Mouse (Mus musculus): Measurements from ENCODE around the gene Lcn2. TPM values are rescaled to one million over a fixed set of nuclear protein-coding genes. Genes with fewer than 3 reads are reported as not detected.

Gene Lcn2
- polyA plus RNA-seq, 1 experiment, result 23.8 TPM

GRCm38 (mm10) chr2:32344056-32344455, 44.0 kb downstream of the Lcn2 start:
- no peak for DNase-seq
- Histone ChIP-seq H3K4me3 (ENCODE audit: control insufficient read depth, insufficient read depth, low read length) (no peak overlapping the region), H3K27ac (ENCODE audit: control insufficient read depth, insufficient read depth, low read length) (no peak overlapping the region), H3K4me1 (replicated peaks; ENCODE audit: control insufficient read depth, insufficient read depth, low read length) (no peaks in the 10 kb centered on the region), H3K27me3 (ENCODE audit: control insufficient read depth, insufficient read depth, low read length) (no peaks in the 10 kb centered on the region), H3K36me3 (ENCODE audit: control insufficient read depth, insufficient read depth, low read length) (no peaks in the 10 kb centered on the region)
- TF ChIP-seq CTCF (IDR thresholded peaks at IDR 0.05; ENCODE audit: borderline replicate concordance, control insufficient read depth, extremely low read depth, insufficient read depth, low read length, poor library complexity), result no peak
- no peak for TF ChIP-seq POLR2A (IDR thresholded peaks at IDR 0.05; ENCODE audit: control insufficient read depth, extremely low read depth, insufficient read depth, low read length, poor library complexity)
- WGBS, result 79% methylated on average over 10 of the region's 10 CpGs

GRCm38 (mm10) chr2:32343351-32343671, 44.7 kb downstream of the Lcn2 start:
- H3K36me3 ChIP-seq (ENCODE audit: control insufficient read depth, insufficient read depth, low read length), result no peaks in the 10 kb centered on the region
- DNase-seq, result no peak
- 96% methylated on average over 2 of the region's 2 CpGs for WGBS
- H3K4me1 ChIP-seq (replicated peaks; ENCODE audit: control insufficient read depth, insufficient read depth, low read length), result no peaks in the 10 kb centered on the region
- no peak overlapping the region for H3K4me3 ChIP-seq (ENCODE audit: control insufficient read depth, insufficient read depth, low read length)
- no peaks in the 10 kb centered on the region for H3K27me3 ChIP-seq (ENCODE audit: control insufficient read depth, insufficient read depth, low read length)
- H3K27ac ChIP-seq (ENCODE audit: control insufficient read depth, insufficient read depth, low read length), result no peak overlapping the region
- TF ChIP-seq CTCF (IDR thresholded peaks at IDR 0.05; ENCODE audit: borderline replicate concordance, control insufficient read depth, extremely low read depth, insufficient read depth, low read length, poor library complexity) (no peak), POLR2A (IDR thresholded peaks at IDR 0.05; ENCODE audit: control insufficient read depth, extremely low read depth, insufficient read depth, low read length, poor library complexity) (no peak)

GRCm38 (mm10) chr2:32342539-32343350, 45.3 kb downstream of the Lcn2 start:
- DNase-seq, result no peak

GRCm38 (mm10) chr2:32342039-32342438, 46.0 kb downstream of the Lcn2 start:
- no peaks in the 10 kb centered on the region for H3K36me3 ChIP-seq (ENCODE audit: control insufficient read depth, insufficient read depth, low read length)
- no peak overlapping the region for H3K4me3 ChIP-seq (ENCODE audit: control insufficient read depth, insufficient read depth, low read length)
- no peak for TF ChIP-seq CTCF (IDR thresholded peaks at IDR 0.05; ENCODE audit: borderline replicate concordance, control insufficient read depth, extremely low read depth, insufficient read depth, low read length, poor library complexity)
- no peak for TF ChIP-seq POLR2A (IDR thresholded peaks at IDR 0.05; ENCODE audit: control insufficient read depth, extremely low read depth, insufficient read depth, low read length, poor library complexity)
- no peaks in the 10 kb centered on the region for H3K4me1 ChIP-seq (replicated peaks; ENCODE audit: control insufficient read depth, insufficient read depth, low read length)
- 97% methylated on average over 4 of the region's 4 CpGs for WGBS
- no peaks in the 10 kb centered on the region for H3K27me3 ChIP-seq (ENCODE audit: control insufficient read depth, insufficient read depth, low read length)
- no peak for DNase-seq
- H3K27ac ChIP-seq (ENCODE audit: control insufficient read depth, insufficient read depth, low read length), result no peak overlapping the region

More at GRCm38 (mm10) chr2:32342539-32343350, 45.3 kb downstream of the Lcn2 start:
- TF ChIP-seq POLR2A (IDR thresholded peaks at IDR 0.05; ENCODE audit: control insufficient read depth, extremely low read depth, insufficient read depth, low read length, poor library complexity) (no peak), CTCF (IDR thresholded peaks at IDR 0.05; ENCODE audit: borderline replicate concordance, control insufficient read depth, extremely low read depth, insufficient read depth, low read length, poor library complexity) (no peak)
- no peak overlapping the region for H3K4me3 ChIP-seq (ENCODE audit: control insufficient read depth, insufficient read depth, low read length)
- H3K36me3 ChIP-seq (ENCODE audit: control insufficient read depth, insufficient read depth, low read length), result no peaks in the 10 kb centered on the region
- H3K27ac ChIP-seq (ENCODE audit: control insufficient read depth, insufficient read depth, low read length), result no peak overlapping the region; the same call in 1 of the 2 replicates
- H3K27me3 ChIP-seq (ENCODE audit: control insufficient read depth, insufficient read depth, low read length), result no peaks in the 10 kb centered on the region
- H3K4me1 ChIP-seq (replicated peaks; ENCODE audit: control insufficient read depth, insufficient read depth, low read length), result no peaks in the 10 kb centered on the region
- WGBS, result 79% methylated on average over 6 of the region's 6 CpGs

GRCm38 (mm10) chr2:32341634-32341939, 46.5 kb downstream of the Lcn2 start:
- no peak overlapping the region for H3K27ac ChIP-seq (ENCODE audit: control insufficient read depth, insufficient read depth, low read length)
- H3K36me3 ChIP-seq (ENCODE audit: control insufficient read depth, insufficient read depth, low read length), result no peaks in the 10 kb centered on the region
- WGBS, result 95% methylated on average over 4 of the region's 4 CpGs
- TF ChIP-seq CTCF (IDR thresholded peaks at IDR 0.05; ENCODE audit: borderline replicate concordance, control insufficient read depth, extremely low read depth, insufficient read depth, low read length, poor library complexity) (no peak), POLR2A (IDR thresholded peaks at IDR 0.05; ENCODE audit: control insufficient read depth, extremely low read depth, insufficient read depth, low read length, poor library complexity) (no peak)
- no peak overlapping the region for H3K4me3 ChIP-seq (ENCODE audit: control insufficient read depth, insufficient read depth, low read length)
- DNase-seq, result no peak
- no peaks in the 10 kb centered on the region for H3K4me1 ChIP-seq (replicated peaks; ENCODE audit: control insufficient read depth, insufficient read depth, low read length)
- no peaks in the 10 kb centered on the region for H3K27me3 ChIP-seq (ENCODE audit: control insufficient read depth, insufficient read depth, low read length)

- TF ChIP-seq CTCF (IDR thresholded peaks at IDR 0.05; ENCODE audit: borderline replicate concordance, control insufficient read depth, extremely low read depth, insufficient read depth, low read length, poor library complexity) (no peak), POLR2A (IDR thresholded peaks at IDR 0.05; ENCODE audit: control insufficient read depth, extremely low read depth, insufficient read depth, low read length, poor library complexity) (no peak)
- no peak overlapping the region for H3K4me3 ChIP-seq (ENCODE audit: control insufficient read depth, insufficient read depth, low read length)
- WGBS, result 87% methylated on average over 13 of the region's 13 CpGs
- H3K27ac ChIP-seq (ENCODE audit: control insufficient read depth, insufficient read depth, low read length), result no peak overlapping the region
- no peaks in the 10 kb centered on the region for H3K36me3 ChIP-seq (ENCODE audit: control insufficient read depth, insufficient read depth, low read length)
- no peaks in the 10 kb centered on the region for H3K4me1 ChIP-seq (replicated peaks; ENCODE audit: control insufficient read depth, insufficient read depth, low read length)
- H3K27me3 ChIP-seq (ENCODE audit: control insufficient read depth, insufficient read depth, low read length), result no peaks in the 10 kb centered on the region
- DNase-seq, result no peak
Observed at GRCm38 (mm10) chr2:32340836-32341633, 47.0 kb downstream of the Lcn2 start.

Data from thymus, adult 2 months (tissue).